Comparison of ENCODE assay signal across 1 mouse cellular context in the genomic region with DNA sequence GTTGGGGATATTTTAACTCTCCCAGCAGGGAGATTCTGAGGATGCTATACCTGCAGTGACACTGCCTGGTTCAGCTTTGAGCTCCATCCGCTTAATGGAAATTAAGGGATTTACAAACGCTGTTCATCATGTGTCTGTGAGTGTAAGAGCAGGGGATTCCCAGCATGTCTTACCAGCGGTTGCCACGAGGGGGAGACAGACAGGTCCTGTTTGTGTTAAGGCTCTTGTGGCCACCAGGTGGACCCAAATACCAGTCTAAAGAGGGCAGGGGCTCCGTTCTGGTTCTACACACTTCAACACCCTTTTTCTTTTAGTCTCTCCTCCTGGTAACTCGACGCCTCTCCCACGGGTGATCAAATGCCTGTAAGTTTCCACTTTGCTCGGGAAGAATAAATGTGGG.
TF ChIP-seq lines count a peak whose summit lies in the region.

No protein-coding gene starts in this region.

TF ChIP-seq in CH12.LX, 34 proteins besides CTCF, POLR2A, EP300 and RAD21 (continued from another document):
- no peak for TF ChIP-seq MAFK (IDR thresholded peaks at IDR 0.05; ENCODE audit: insufficient replicate concordance, low read length)
- peak; percentile 41; the same call in 1 of the 2 replicates for TF ChIP-seq E2F4 (IDR thresholded peaks at IDR 0.05; ENCODE audit: insufficient replicate concordance, low read depth, low read length)
- peak; percentile 64 for TF ChIP-seq MYC (IDR thresholded peaks at IDR 0.05; ENCODE audit: low read depth, low read length)
- no peak for TF ChIP-seq MAZ (IDR thresholded peaks at IDR 0.05; ENCODE audit: low read depth, low read length)
- no peak for TF ChIP-seq ZMIZ1 (IDR thresholded peaks at IDR 0.05; ENCODE audit: low read depth, low read length)
- no peak for TF ChIP-seq RCOR1 (conservative IDR thresholded peaks at IDR 0.05; ENCODE audit: low read depth, low read length)
- peak; percentile 27 for TF ChIP-seq BHLHE40 (IDR thresholded peaks at IDR 0.05; ENCODE audit: low read depth, low read length)
- peak; percentile 72 for TF ChIP-seq IRF4 (IDR thresholded peaks at IDR 0.05; ENCODE audit: low read depth, low read length)
- peak; percentile 18; the same call in 1 of the 2 replicates for TF ChIP-seq HCFC1 (IDR thresholded peaks at IDR 0.05; ENCODE audit: low read depth, low read length)
- no peak for TF ChIP-seq ETS1 (conservative IDR thresholded peaks at IDR 0.05; ENCODE audit: low read depth, low read length)
- peak; percentile 94; the same call in 1 of the 2 replicates for TF ChIP-seq NELFE (IDR thresholded peaks at IDR 0.05; ENCODE audit: low read depth, low read length)
- no peak for TF ChIP-seq CHD2 (IDR thresholded peaks at IDR 0.05; ENCODE audit: low read length)
- TF ChIP-seq ZC3H11A (IDR thresholded peaks at IDR 0.05; ENCODE audit: low read depth, low read length): peak; percentile 94
- TF ChIP-seq TCF12 (IDR thresholded peaks at IDR 0.05; ENCODE audit: low read depth, low read length): peak; percentile 57
- TF ChIP-seq PAX5 (IDR thresholded peaks at IDR 0.05; ENCODE audit: low read length): no peak
- no peak for TF ChIP-seq JUN (IDR thresholded peaks at IDR 0.05; ENCODE audit: insufficient read depth, low read depth, low read length)
- TF ChIP-seq SIN3A (IDR thresholded peaks at IDR 0.05; ENCODE audit: low read length): peak; percentile 50
- no peak for TF ChIP-seq GABPA (IDR thresholded peaks at IDR 0.05; ENCODE audit: insufficient replicate concordance, low read depth, low read length)
- TF ChIP-seq ZKSCAN1 (IDR thresholded peaks at IDR 0.05; ENCODE audit: borderline replicate concordance, low read depth, low read length): no peak
- peak; percentile 89 for TF ChIP-seq MAX (IDR thresholded peaks at IDR 0.05; ENCODE audit: low read length)
- no peak for TF ChIP-seq UBTF (IDR thresholded peaks at IDR 0.05; ENCODE audit: low read depth, low read length)
- peak; percentile 43; the same call in 1 of the 2 replicates for TF ChIP-seq MXI1 (IDR thresholded peaks at IDR 0.05; ENCODE audit: low read depth, low read length)
- TF ChIP-seq MEF2A (IDR thresholded peaks at IDR 0.05; ENCODE audit: borderline replicate concordance, low read depth, low read length): peak; percentile 84
- no peak for TF ChIP-seq ELF1 (IDR thresholded peaks at IDR 0.05; ENCODE audit: low read depth, low read length)
